Mouse (Mus musculus) intestine, embryonic 16.5 days (tissue): ENCODE results near the gene Chst10. TPM values are rescaled to one million over a fixed set of nuclear protein-coding genes. Genes with fewer than 3 reads are reported as not detected.

Experiments
- ATAC-seq: fragments of 200-750 bp; cut with Nextera tagmentation; 2 replicates; pipeline ENCODE4 v1.8.0; 2017; ENCODE audit warnings: moderate TSS enrichment, moderate library complexity
- H3K27ac ChIP-seq: fragments of 300-500 bp; sonication (generic); 2 replicates; pipeline ENCODE4 v1.5.1; 2014; ENCODE audit warnings: mild to moderate bottlenecking, low read length
- H3K27me3 ChIP-seq: fragments of 300-500 bp; sonication (generic); replicated peaks from 2 replicates; pipeline ENCODE4 v1.6.1; 2014; ENCODE audit warnings: low read length, control low read depth, mixed read lengths; ENCODE audit not compliant: control insufficient read depth, insufficient read depth
- H3K36me3 ChIP-seq: fragments of 300-500 bp; sonication (generic); 2 replicates; pipeline ENCODE4 v1.6.1; 2014; ENCODE audit warnings: low read length, control low read depth; ENCODE audit not compliant: control insufficient read depth, insufficient read depth
- H3K4me1 ChIP-seq: fragments of 300-500 bp; sonication (generic); 2 replicates; pipeline ENCODE4 v1.6.1; 2014; ENCODE audit warnings: low read length, control low read depth, mixed read lengths; ENCODE audit not compliant: control insufficient read depth, insufficient read depth
- H3K4me2 ChIP-seq: fragments of 300-500 bp; sonication (generic); 2 replicates; pipeline ENCODE4 v1.6.1; 2014; ENCODE audit warnings: low read depth, low read length, control low read depth
- H3K4me3 ChIP-seq: fragments of 300-500 bp; sonication (generic); 2 replicates; pipeline ENCODE4 v1.5.1; 2014; ENCODE audit warnings: mild to moderate bottlenecking, low read length
- H3K9ac ChIP-seq: fragments of 300-500 bp; sonication (generic); 2 replicates; pipeline ENCODE4 v1.6.1; 2014; ENCODE audit warnings: low read depth, low read length
- H3K9me3 ChIP-seq: fragments of 300-500 bp; sonication (generic); 2 replicates; pipeline ENCODE4 v1.6.1; 2016; ENCODE audit warnings: low read length, control low read depth; ENCODE audit not compliant: control insufficient read depth
- WGBS: fragments of 180-500 bp; shearing (Covaris S2); extraction: QIAGEN DNeasy Blood & Tissue Kit; methylation state at CpG from one replicate; pipeline ENCODE4 v1.1.7; 2014; 5-methylcytosine and 5-hydroxymethylcytosine counted together
- polyA plus RNA-seq: library from polyadenylated mRNA; unstranded; fragments of >200 nt; fragmentation: Nextera tagmentation; extraction: Ambion mirVana; gene quantifications from 2 replicates; pipeline ENCODE4 v1.2.1, GENCODE M21; 2015

Chst10 gene
- polyA plus RNA-seq, 1 experiment from 2014 or later: 2.5 TPM

GRCm38 (mm10) chr1:38856196-38856595 is 41.8 kb downstream of the Chst10 start:
- Histone ChIP-seq H3K9ac (no peak overlapping the region), H3K4me3 (no peak overlapping the region), H3K4me1 (no peaks in the 10 kb centered on the region), H3K4me2 (no peak overlapping the region), H3K36me3 (no peaks in the 10 kb centered on the region), H3K9me3 (no peaks in the 10 kb centered on the region), H3K27me3 (no peaks in the 10 kb centered on the region), H3K27ac (no peak overlapping the region)
- WGBS: 18% methylated on average over 3 of the region's 3 CpGs
- ATAC-seq: no peak

DNA sequence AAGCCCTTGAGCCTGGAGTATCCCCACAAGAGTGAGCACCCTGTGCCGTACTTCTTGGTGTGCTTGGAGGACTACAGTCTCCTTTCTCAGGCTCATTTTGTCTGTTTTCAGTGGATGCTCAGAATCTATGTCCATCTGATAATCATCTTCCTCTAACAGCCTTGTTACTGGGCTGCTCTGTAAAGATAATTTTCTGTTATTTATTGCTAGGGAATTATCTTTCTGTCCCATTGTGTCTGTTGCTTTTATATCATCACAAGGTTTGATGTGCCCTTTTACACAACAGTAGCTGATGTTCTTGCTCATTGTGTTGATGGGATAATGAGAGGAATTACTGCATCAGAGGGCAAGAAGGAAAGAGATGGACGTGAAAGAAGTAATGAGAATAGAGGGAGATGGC is 45.7 kb downstream of the Chst10 start:
- H3K4me2 ChIP-seq: no peak overlapping the region
- H3K27me3 ChIP-seq: no peaks in the 10 kb centered on the region
- H3K4me3 ChIP-seq: no peak overlapping the region
- 58% methylated on average over 2 of the region's 2 CpGs for whole genome bisulfite sequencing
- no peaks in the 10 kb centered on the region for H3K36me3 ChIP-seq
- H3K9ac ChIP-seq: no peak overlapping the region
- no peak overlapping the region for H3K27ac ChIP-seq
- no peaks in the 10 kb centered on the region for H3K9me3 ChIP-seq
- no peaks in the 10 kb centered on the region for H3K4me1 ChIP-seq
- ATAC-seq: no peak

DNA sequence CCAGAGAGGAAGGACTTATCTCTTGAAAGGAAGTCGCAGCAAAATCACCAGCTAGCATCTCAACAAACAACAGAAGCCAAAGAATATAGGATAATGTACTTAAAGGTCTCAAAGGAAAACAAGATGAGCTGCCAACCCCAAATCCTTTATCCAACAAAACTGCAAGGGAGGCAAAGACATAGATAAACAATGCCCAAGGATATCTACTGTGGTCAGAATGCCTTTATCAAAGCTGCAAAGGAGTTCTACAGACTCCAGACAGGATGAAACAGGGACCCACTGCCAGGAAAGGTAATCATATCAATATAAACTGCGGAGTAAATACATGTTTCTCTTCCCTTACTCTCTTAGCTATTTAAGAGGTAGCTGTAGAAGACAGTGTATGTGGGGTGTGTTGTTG is 47.3 kb downstream of the Chst10 start:
- H3K9ac ChIP-seq: no peak overlapping the region
- no peak for ATAC-seq
- no peaks in the 10 kb centered on the region for H3K4me1 ChIP-seq
- no peak overlapping the region for H3K4me3 ChIP-seq
- no peaks in the 10 kb centered on the region for H3K36me3 ChIP-seq
- H3K27me3 ChIP-seq: no peaks in the 10 kb centered on the region
- no peaks in the 10 kb centered on the region for H3K9me3 ChIP-seq
- WGBS: 76% methylated on average over 2 of the region's 2 CpGs
- no peak overlapping the region for H3K4me2 ChIP-seq
- H3K27ac ChIP-seq: no peak overlapping the region

- WGBS: 94% methylated on average over 2 of the region's 2 CpGs
- no peak overlapping the region for H3K9ac ChIP-seq
Measured at GRCm38 (mm10) chr1:38848451-38849289, 49.3 kb downstream of the Chst10 start.

GRCm38 (mm10) chr1:38847975-38848374 is 50.0 kb downstream of the Chst10 start:
- ATAC-seq: no peak
- Histone ChIP-seq H3K36me3 (no peaks in the 10 kb centered on the region), H3K27ac (no peak overlapping the region), H3K9me3 (no peaks in the 10 kb centered on the region), H3K9ac (no peak overlapping the region), H3K27me3 (no peaks in the 10 kb centered on the region), H3K4me1 (no peaks in the 10 kb centered on the region), H3K4me3 (no peak overlapping the region), H3K4me2 (no peak overlapping the region)
- WGBS: 60% methylated on average over 11 of the region's 11 CpGs

More at GRCm38 (mm10) chr1:38848451-38849289, 49.3 kb downstream of the Chst10 start:
- Histone ChIP-seq H3K36me3 (no peaks in the 10 kb centered on the region), H3K27me3 (no peaks in the 10 kb centered on the region), H3K4me1 (no peaks in the 10 kb centered on the region), H3K9me3 (no peaks in the 10 kb centered on the region), H3K4me3 (no peak overlapping the region), H3K27ac (no peak overlapping the region), H3K4me2 (no peak overlapping the region)
- no peak for ATAC-seq

- H3K4me2 ChIP-seq: no peak overlapping the region
- no peaks in the 10 kb centered on the region for H3K36me3 ChIP-seq
- no peak overlapping the region for H3K27ac ChIP-seq
- 76% methylated on average over 4 of the region's 4 CpGs for WGBS
- no peaks in the 10 kb centered on the region for H3K27me3 ChIP-seq
- no peak for ATAC-seq
- H3K9me3 ChIP-seq: no peaks in the 10 kb centered on the region
- no peak overlapping the region for H3K9ac ChIP-seq
- H3K4me3 ChIP-seq: no peak overlapping the region
- no peaks in the 10 kb centered on the region for H3K4me1 ChIP-seq
Measured at GRCm38 (mm10) chr1:38843275-38843674, 54.7 kb downstream of the Chst10 start.

GRCm38 (mm10) chr1:38842861-38843260 is 55.1 kb downstream of the Chst10 start:
- WGBS: 74% methylated on average over 1 of the region's 1 CpGs
- Histone ChIP-seq H3K4me3 (no peak overlapping the region), H3K27ac (no peak overlapping the region), H3K9me3 (no peaks in the 10 kb centered on the region), H3K4me2 (no peak overlapping the region), H3K9ac (no peak overlapping the region), H3K4me1 (no peaks in the 10 kb centered on the region), H3K36me3 (no peaks in the 10 kb centered on the region), H3K27me3 (no peaks in the 10 kb centered on the region)
- ATAC-seq: no peak

- ATAC-seq: no peak
- 41% methylated on average over 1 of the region's 1 CpGs for WGBS
- Histone ChIP-seq H3K4me2 (no peak overlapping the region), H3K9ac (no peak overlapping the region), H3K36me3 (no peaks in the 10 kb centered on the region), H3K4me3 (no peak overlapping the region), H3K4me1 (peaks cover 5% of the 10 kb centered on the region; the same call in 1 of the 2 replicates), H3K27me3 (peaks cover 14% of the 10 kb centered on the region), H3K27ac (no peak overlapping the region), H3K9me3 (no peaks in the 10 kb centered on the region)
Measured at GRCm38 (mm10) chr1:38839944-38840343, 58.0 kb downstream of the Chst10 start.

GRCm38 (mm10) chr1:38836477-38836872 is 61.5 kb downstream of the Chst10 start, which contains the start of gene Lonrf2:
TSS of gene Lonrf2 (minus strand) at chr1:38836711.
- H3K4me3 ChIP-seq: peak within 1 kb of the TSS; percentile 69
- H3K4me1 ChIP-seq: peaks cover 5% of the 10 kb centered on the region; the same call in 1 of the 2 replicates
- peak within 1 kb of the TSS; percentile 73 for H3K9ac ChIP-seq
- no peaks in the 10 kb centered on the region for H3K36me3 ChIP-seq
- WGBS: under 1% methylated on average over 45 of the region's 47 CpGs
- H3K27ac ChIP-seq: no peak within 1 kb of the TSS
- peaks cover 14% of the 10 kb centered on the region for H3K27me3 ChIP-seq
- H3K4me2 ChIP-seq: peak within 1 kb of the TSS; percentile 99
- ATAC-seq: peak; percentile 61
- H3K9me3 ChIP-seq: no peaks in the 10 kb centered on the region
